Mouse (Mus musculus) erythroblast, embryonic 14.5 days (primary cell): ENCODE results near the gene Gm45799.

Experiments used
- GATA1 ChIP-seq: IDR thresholded peaks from 2 replicates; pipeline ENCODE4 v1.6.1; 2012; ENCODE audit warnings: low read length, inconsistent platforms, mixed read lengths
- TAL1 ChIP-seq: IDR thresholded peaks from 3 replicates; pipeline ENCODE4 v1.6.1; 2012; ENCODE audit warnings: low read length, inconsistent platforms, mixed read lengths

GRCm38 (mm10) chr7:105611767-105612166, 28.6 kb upstream of the Gm45799 start:
- TF ChIP-seq GATA1 = no peak
- no peak for TF ChIP-seq TAL1
